Mouse (Mus musculus) gastrocnemius, adult 18-20 months (tissue): ENCODE results near the gene Anxa7. TPM values are rescaled to one million over a fixed set of nuclear protein-coding genes. Genes with fewer than 3 reads are reported as not detected.

Source experiments
- DNase-seq: peaks from one replicate; pipeline ENCODE4 v3.0.0; 2021; ENCODE audit warnings: low spot score
- total RNA-seq, 2 experiments: library from RNA; stranded (reverse); gene quantifications; 2 replicates each; pipeline ENCODE4 v1.2.3; 2021

The Anxa7 gene
- total RNA-seq, 2 experiments from 2014 or later, result 47.7 to 72.8 TPM

DNA sequence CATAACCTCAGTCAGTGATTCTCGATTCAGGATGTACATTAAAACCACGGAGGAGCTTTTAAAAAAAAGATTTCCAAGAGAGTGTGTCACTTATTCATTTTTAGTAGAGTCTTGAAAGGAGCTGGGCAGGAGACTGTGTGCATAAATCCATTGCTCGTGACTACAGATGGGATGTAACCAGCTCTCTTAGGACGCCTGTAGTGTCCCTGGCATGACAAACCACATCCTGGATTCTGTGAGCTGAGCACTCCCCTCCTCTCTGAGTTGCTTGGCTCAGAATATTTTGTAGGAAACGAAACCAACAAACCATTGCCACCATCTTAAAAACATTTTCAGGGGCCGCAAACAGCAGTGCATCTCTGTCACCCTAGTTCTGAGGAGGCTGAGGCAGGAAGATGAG lies 43.0 kb downstream of the Anxa7 start:
- no peak for DNase-seq

DNA sequence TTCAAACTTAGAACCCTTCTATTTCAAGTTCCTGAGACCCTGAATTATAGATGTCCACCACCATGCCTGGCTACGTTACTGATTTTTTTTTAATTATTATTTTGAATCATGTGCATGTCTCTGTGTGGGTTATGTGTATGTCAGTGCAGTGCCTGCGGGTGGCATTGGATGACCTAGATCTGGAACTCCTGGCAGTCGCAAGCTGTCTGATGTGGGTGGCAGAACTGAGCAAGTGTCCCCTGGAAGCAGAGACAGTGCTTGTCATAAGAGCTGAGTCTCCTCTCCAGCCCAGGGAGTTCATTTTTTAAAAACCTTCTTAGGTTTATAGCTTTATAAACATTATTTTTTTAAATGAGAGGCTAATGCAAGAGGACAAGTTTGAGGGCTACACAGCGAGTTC lies 47.5 kb downstream of the Anxa7 start:
- DNase-seq, result peak; percentile 56

DNA sequence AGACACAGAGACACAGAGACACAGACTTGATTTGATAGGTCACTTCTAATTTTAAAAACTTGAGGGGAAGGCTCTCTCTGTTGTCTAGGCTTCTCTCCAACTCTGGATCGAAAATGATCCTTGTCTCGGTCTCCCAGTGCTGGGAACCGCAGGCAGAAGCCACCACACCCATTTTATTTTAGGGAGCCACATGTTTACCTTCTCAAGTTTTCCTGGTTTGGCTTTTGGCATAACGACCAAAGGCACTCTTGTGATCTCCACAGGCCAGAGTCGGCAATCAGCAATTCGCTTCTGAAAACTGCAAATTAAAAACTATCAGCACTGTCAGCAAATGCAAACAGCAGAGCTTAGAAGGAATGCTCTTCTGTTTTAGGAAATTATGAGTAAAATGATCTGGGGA lies 48.2 kb downstream of the Anxa7 start:
- peak; percentile 73 for DNase-seq

GRCm38 (mm10) chr14:20429833-20430232 lies 50.1 kb downstream of the Anxa7 start:
- DNase-seq, result no peak

- DNase-seq, result no peak
Observed at GRCm38 (mm10) chr14:20428593-20428992, 51.3 kb downstream of the Anxa7 start.

- no peak for DNase-seq
Observed at GRCm38 (mm10) chr14:20423046-20423445, 56.9 kb downstream of the Anxa7 start.

GRCm38 (mm10) chr14:20422257-20422656 lies 57.7 kb downstream of the Anxa7 start:
- DNase-seq, result no peak

Other genes with a start within 250 kb of the Anxa7 start
- gene Kcnk16, start 210.9 kb downstream of the Anxa7 start, total RNA-seq, result not detected
- gene Nudt13, start 185.4 kb downstream of the Anxa7 start, total RNA-seq, result 10 to 100 TPM; 29.7 to 32.8 TPM
- gene Ecd, start 132.0 kb downstream of the Anxa7 start, total RNA-seq, result 10 to 100 TPM; 33.1 to 36.1 TPM
- 10 to 100 TPM; 19.8 to 21.3 TPM for gene Fam149b, start 132.0 kb downstream of the Anxa7 start, total RNA-seq
- 10 to 100 TPM; 10.6 to 12.2 TPM for gene Dnajc9, start 91.2 kb downstream of the Anxa7 start, total RNA-seq
- 10 to 100 TPM; 50.8 to 54.9 TPM for gene Mrps16, start 86.5 kb downstream of the Anxa7 start, total RNA-seq
- under 1 TPM; 0.14 to 0.19 TPM for gene Cfap70, start 27.9 kb downstream of the Anxa7 start, total RNA-seq
- gene Mss51, start 16.8 kb upstream of the Anxa7 start, total RNA-seq, result 100 to 1,000 TPM; 236 to 409 TPM
- 100 to 1,000 TPM; 190 to 204 TPM for gene Ppp3cb, start 66.4 kb upstream of the Anxa7 start, total RNA-seq
- gene Usp54, start 160.9 kb upstream of the Anxa7 start, total RNA-seq, result 1 to 10 TPM; 3.1 to 5.1 TPM
- gene Myoz1, start 176.4 kb upstream of the Anxa7 start, total RNA-seq, result 1,000 to 10,000 TPM; 2,763 to 3,247 TPM
- 100 to 1,000 TPM; 141 to 171 TPM for gene Synpo2l, start 188.2 kb upstream of the Anxa7 start, total RNA-seq
- gene Sec24c, start 194.2 kb upstream of the Anxa7 start, total RNA-seq, result 10 to 100 TPM; 65.7 to 75.8 TPM
- 1 to 10 TPM; 1.8 to 2.1 TPM for gene Fut11, start 214.8 kb upstream of the Anxa7 start, total RNA-seq
- 100 to 1,000 TPM; 126 to 132 TPM for gene Chchd1, start 222.9 kb upstream of the Anxa7 start, total RNA-seq
- 10 to 100 TPM; 27.3 to 36.0 TPM for gene Zswim8, start 227.4 kb upstream of the Anxa7 start, total RNA-seq